Comparison of ENCODE assay signal across 28 mouse cellular contexts in genomic region chr9:32391092-32391491, GRCm38 (mm10). TPM values are rescaled to one million over a fixed set of nuclear protein-coding genes. Genes with fewer than 3 reads are reported as not detected.
DNase-seq lines count a peak whose midpoint lies in the region; ATAC-seq lines count a peak whose summit lies in the region.
"Had no signal": no experiment of that assay in that cellular context is flagged by ENCODE, and none has a peak within 500 bp of the region (broad histone marks: within the 10 kb centered on the region; RNA-seq: fewer than 3 reads in every experiment).

No protein-coding gene starts in this region.

- 0 out of 2 replicates have a peak, but pooled peaks cover 4% of the 10 kb centered on the region for H3K4me1 ChIP-seq in limb, embryonic 10.5 days
- H3K4me1 ChIP-seq: neural tube, embryonic 13.5 days had no signal

- H3K36me3 ChIP-seq in splenic B cell, adult 2 months (ENCODE audit: control insufficient read depth, insufficient read depth, low read length, poor library complexity, severe bottlenecking) = no peaks in the 10 kb centered on the region
- H3K36me3 ChIP-seq in limb, embryonic 10.5 days = no peaks in the 10 kb centered on the region
- H3K36me3 ChIP-seq: heart, embryonic 12.5 days; neural tube, embryonic 13.5 days had no signal

- no peak overlapping the region for H3K27ac ChIP-seq in limb, embryonic 10.5 days
- H3K27ac ChIP-seq: hindbrain, embryonic 14.5 days; neural tube, embryonic 13.5 days had no signal

- 85% methylated on average over 5 of the region's 5 CpGs for whole genome bisulfite sequencing in limb, embryonic 10.5 days

- no peak overlapping the region for H3K4me3 ChIP-seq in limb, embryonic 10.5 days
- H3K4me3 ChIP-seq: heart, embryonic 12.5 days; neural tube, embryonic 13.5 days had no signal

- peak; percentile 38 for ATAC-seq in neutrophil, adult 5-6 weeks (ENCODE audit: extremely low read depth, insufficient number of reproducible peaks, low FRiP score, poor library complexity, severe bottlenecking)
- ATAC-seq in monocyte, adult 5-6 weeks (replicated peaks; ENCODE audit: insufficient number of reproducible peaks, low FRiP score, low TSS enrichment, poor library complexity, severe bottlenecking) = no peak
- ATAC-seq: forebrain, postnatal 0 days; liver, postnatal 0 days had no signal

- peak; percentile 3 for DNase-seq in thymus, postnatal 0 days (ENCODE audit: low spot score)
- DNase-seq in thymus, postnatal 36 days = no peak
- DNase-seq in c-Kit-positive CD71-negative TER-119-negative erythroid progenitor cells, embryonic 14.5 days (ENCODE audit: low read depth) = peak; percentile 25
- peak; percentile 87 for DNase-seq in splenic B cell, adult 2 months (ENCODE audit: low read depth, low spot score)
- DNase-seq in neural tube, embryonic 10.5 days (ENCODE audit: extremely low spot score, low spot score) = no peak
- DNase-seq in limb, embryonic 10.5 days (ENCODE audit: low spot score) = no peak
- DNase-seq: adrenal gland, postnatal 14 days; cerebellum, adult 11 months; cerebellum, postnatal 10 days; forebrain, postnatal 0 days; liver, postnatal 0 days; lung, postnatal 4 days had no signal

- no peaks in the 10 kb centered on the region for H3K27me3 ChIP-seq in splenic B cell, adult 2 months (ENCODE audit: control insufficient read depth, insufficient read depth, low read length, poor library complexity, severe bottlenecking)
- H3K27me3 ChIP-seq in limb, embryonic 10.5 days (ENCODE audit: low read depth, poor library complexity, severe bottlenecking) = no peaks in the 10 kb centered on the region
- H3K27me3 ChIP-seq: heart, embryonic 12.5 days; neural tube, embryonic 13.5 days had no signal

- no peaks in the 10 kb centered on the region for H3K9me3 ChIP-seq in limb, embryonic 10.5 days (replicated peaks)
- H3K9me3 ChIP-seq: heart, embryonic 12.5 days; neural tube, embryonic 13.5 days had no signal

RNA-seq across cellular contexts. Expression of gene Kcnj1, which starts 18.8 kb away (rescaled TPM):
- polyA plus RNA-seq in thymus, postnatal 0 days (2015; fragmentation: Nextera tagmentation; extraction: Ambion mirVana) = not detected in 2 replicates
- total RNA-seq in neutrophil, adult 5-6 weeks (2017) = 3.4 and 4.9 TPM in 2 replicates
- 0.21 to 1.4 TPM (median 0.49 TPM) in 3 replicates for total RNA-seq in monocyte, adult 5-6 weeks (2017)
- polyA plus RNA-seq in limb, embryonic 10.5 days (2016; fragmentation: Nextera tagmentation; extraction: Ambion mirVana) = not detected in 2 replicates
- total RNA-seq: adrenal gland, postnatal 14 days; ES-E14; forebrain, postnatal 0 days; gastrocnemius, adult 18-20 months; gastrocnemius, postnatal 4 days; heart, postnatal 25 days; layer of hippocampus, postnatal 25 days; left cerebral cortex, postnatal 25 days; liver, adult 2 months had no signal
- polyA plus RNA-seq: brain, embryonic 14.5 days; embryonic facial prominence, embryonic 14.5 days; forebrain, postnatal 0 days; heart, embryonic 12.5 days; intestine, embryonic 14.5 days; liver, adult 2 months; liver, postnatal 0 days; midbrain, embryonic 11.5 days; neural tube, embryonic 13.5 days had no signal

RNA-seq across cellular contexts. Expression of gene Kcnj5, which starts 46.9 kb away (rescaled TPM):
- polyA plus RNA-seq in thymus, postnatal 0 days (2015; fragmentation: Nextera tagmentation; extraction: Ambion mirVana) = 0.06 TPM in 1 of 2 replicates, not detected in the other
- 0.12 and 0.25 TPM in 2 replicates for total RNA-seq in neutrophil, adult 5-6 weeks (2017)
- total RNA-seq in monocyte, adult 5-6 weeks (2017) = 0.87 TPM in 1 of 3 replicates, not detected in the others
- 0.30 and 0.39 TPM in 2 replicates for polyA plus RNA-seq in limb, embryonic 10.5 days (2016; fragmentation: Nextera tagmentation; extraction: Ambion mirVana)
- total RNA-seq: gastrocnemius, adult 18-20 months; gastrocnemius, postnatal 4 days had no signal

Comparison
In these comparisons a context has a peak if more than half of its experiments do, and no peak if none do; other contexts are left out.
1. DNase-seq: peak in thymus, postnatal 0 days (single experiment), c-Kit-positive CD71-negative TER-119-negative erythroid progenitor cells, embryonic 14.5 days (single experiment) and splenic B cell, adult 2 months (single experiment); none in thymus, postnatal 36 days (0 of 2), neural tube, embryonic 10.5 days (single experiment) and limb, embryonic 10.5 days (single experiment).